Mouse (Mus musculus): Measurements from ENCODE around the gene Stard5. TPM values are rescaled to one million over a fixed set of nuclear protein-coding genes. Genes with fewer than 3 reads are reported as not detected.
A peak's percentile ranks its signal among the peaks of the same experiment; 100 is the strongest.

The Stard5 gene
- polyA plus RNA-seq, 1 experiment = 88.2 TPM

DNA sequence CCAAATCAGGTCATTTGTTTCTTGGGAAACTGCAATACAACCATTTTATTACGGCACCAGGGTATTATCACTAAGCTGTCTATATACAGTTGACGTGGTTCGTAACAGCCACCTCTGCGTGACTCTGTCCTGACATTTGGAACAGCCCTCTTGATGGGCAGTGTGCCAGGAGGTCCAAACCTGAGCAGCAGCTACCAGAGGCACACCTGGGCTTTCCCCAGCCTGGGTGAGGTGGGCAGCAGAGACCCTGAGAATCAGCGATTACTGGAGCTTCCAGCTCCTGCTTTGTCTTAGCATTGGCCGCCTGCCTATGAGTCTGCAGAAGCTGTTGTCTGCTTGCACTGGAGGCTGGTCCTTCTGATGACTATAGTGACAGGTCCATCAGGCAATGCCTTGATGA is 11.8 kb downstream of the Stard5 start:
- Histone ChIP-seq H3K27me3 (replicated peaks; ENCODE audit: control insufficient read depth, insufficient read depth, low read length) (no peaks in the 10 kb centered on the region), H3K36me3 (ENCODE audit: control insufficient read depth, insufficient read depth, low read length) (peaks cover 1% of the 10 kb centered on the region), H3K4me3 (ENCODE audit: insufficient read depth, low read depth, low read length) (no peak overlapping the region), H3K27ac (ENCODE audit: insufficient read depth, low read depth, low read length) (no peak overlapping the region), H3K4me1 (ENCODE audit: control insufficient read depth, insufficient read depth, low read length) (no peaks in the 10 kb centered on the region)
- DNase-seq = no peak
- 76% methylated on average over 6 of the region's 6 CpGs for WGBS
- TF ChIP-seq POLR2A (IDR thresholded peaks at IDR 0.05; ENCODE audit: low read depth, low read length) (no peak), CTCF (conservative IDR thresholded peaks at IDR 0.05; ENCODE audit: insufficient read depth, insufficient read length, low read depth, low read length) (no peak)

DNA sequence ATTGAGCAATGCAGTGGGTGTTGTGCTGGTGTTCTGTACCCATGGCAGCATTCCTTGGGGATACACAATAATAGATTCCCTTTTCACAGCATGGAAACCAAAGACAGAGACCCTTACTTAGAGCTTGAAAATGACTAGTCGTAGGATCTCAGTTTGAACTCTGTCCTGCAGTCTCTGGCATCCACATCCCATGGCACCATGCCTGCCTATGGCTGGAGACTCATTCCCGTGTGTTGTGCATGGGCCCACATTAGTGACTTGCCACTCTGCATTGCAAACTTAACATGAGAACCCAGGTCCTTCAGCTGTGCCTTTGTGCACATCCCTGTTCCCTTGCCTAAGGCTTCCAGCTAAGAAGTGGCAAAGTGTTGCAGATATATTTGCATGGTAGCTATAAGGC is 13.0 kb downstream of the Stard5 start:
- Histone ChIP-seq H3K4me1 (ENCODE audit: control insufficient read depth, insufficient read depth, low read length) (no peaks in the 10 kb centered on the region), H3K36me3 (ENCODE audit: control insufficient read depth, insufficient read depth, low read length) (peaks cover 1% of the 10 kb centered on the region; the same call in 1 of the 2 replicates), H3K27ac (ENCODE audit: insufficient read depth, low read depth, low read length) (no peak overlapping the region), H3K27me3 (replicated peaks; ENCODE audit: control insufficient read depth, insufficient read depth, low read length) (no peaks in the 10 kb centered on the region), H3K4me3 (ENCODE audit: insufficient read depth, low read depth, low read length) (no peak overlapping the region)
- 71% methylated on average over 2 of the region's 2 CpGs for WGBS
- peak; percentile 55 for DNase-seq
- TF ChIP-seq CTCF (conservative IDR thresholded peaks at IDR 0.05; ENCODE audit: insufficient read depth, insufficient read length, low read depth, low read length) (no peak), POLR2A (IDR thresholded peaks at IDR 0.05; ENCODE audit: low read depth, low read length) (no peak)

DNA sequence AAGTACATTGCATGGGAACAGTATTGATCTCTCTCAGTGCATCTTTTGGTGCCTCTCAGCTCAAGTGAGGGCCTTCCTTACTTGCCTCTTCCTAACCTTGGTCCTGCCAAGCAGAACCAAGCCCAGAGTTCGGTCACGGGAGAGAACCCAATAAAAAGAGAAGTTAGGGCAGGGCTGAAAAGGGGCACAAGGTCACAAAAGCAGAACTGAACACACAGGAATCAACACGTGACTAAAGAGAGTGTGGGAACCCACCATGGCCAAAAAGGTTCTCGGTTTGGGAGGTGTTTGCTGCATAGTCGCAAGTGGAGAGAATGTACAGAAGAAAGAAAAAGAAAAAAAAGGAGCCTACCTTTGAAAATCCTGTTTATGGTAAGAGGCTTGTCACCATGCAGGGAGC is 13.7 kb downstream of the Stard5 start:
- TF ChIP-seq POLR2A (IDR thresholded peaks at IDR 0.05; ENCODE audit: low read depth, low read length) = no peak
- no peak for TF ChIP-seq CTCF (conservative IDR thresholded peaks at IDR 0.05; ENCODE audit: insufficient read depth, insufficient read length, low read depth, low read length)
- H3K4me1 ChIP-seq (ENCODE audit: control insufficient read depth, insufficient read depth, low read length) = no peaks in the 10 kb centered on the region
- no peaks in the 10 kb centered on the region for H3K27me3 ChIP-seq (replicated peaks; ENCODE audit: control insufficient read depth, insufficient read depth, low read length)
- H3K4me3 ChIP-seq (ENCODE audit: insufficient read depth, low read depth, low read length) = no peak overlapping the region
- DNase-seq = peak; percentile 24
- H3K27ac ChIP-seq (ENCODE audit: insufficient read depth, low read depth, low read length) = no peak overlapping the region
- whole genome bisulfite sequencing = 63% methylated on average over 5 of the region's 5 CpGs
- peaks cover 1% of the 10 kb centered on the region; the same call in 1 of the 2 replicates for H3K36me3 ChIP-seq (ENCODE audit: control insufficient read depth, insufficient read depth, low read length)

DNA sequence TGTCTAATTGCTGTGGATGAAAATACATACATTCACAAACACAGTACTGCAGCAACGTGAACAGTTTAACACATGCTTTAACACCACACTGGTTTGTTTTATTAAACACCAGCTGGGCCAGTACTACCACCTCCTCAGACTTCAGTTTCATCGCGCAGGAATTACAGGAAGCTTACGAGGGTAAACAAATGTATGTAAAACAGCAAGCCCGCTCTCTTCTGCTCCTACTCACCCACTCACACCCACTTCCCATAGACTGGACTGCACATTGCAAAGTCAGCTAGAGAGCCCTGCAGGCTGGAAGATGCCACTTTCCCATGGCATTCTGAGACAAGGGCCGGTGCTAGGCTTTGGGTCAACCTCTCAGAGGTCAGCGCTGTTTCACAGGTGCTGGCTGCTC is 17.0 kb downstream of the Stard5 start:
- no peak overlapping the region for H3K27ac ChIP-seq (ENCODE audit: insufficient read depth, low read depth, low read length)
- no peaks in the 10 kb centered on the region for H3K36me3 ChIP-seq (ENCODE audit: control insufficient read depth, insufficient read depth, low read length)
- no peak overlapping the region for H3K4me3 ChIP-seq (ENCODE audit: insufficient read depth, low read depth, low read length)
- no peaks in the 10 kb centered on the region for H3K27me3 ChIP-seq (replicated peaks; ENCODE audit: control insufficient read depth, insufficient read depth, low read length)
- no peak for DNase-seq
- 74% methylated on average over 7 of the region's 7 CpGs for whole genome bisulfite sequencing
- no peaks in the 10 kb centered on the region for H3K4me1 ChIP-seq (ENCODE audit: control insufficient read depth, insufficient read depth, low read length)
- TF ChIP-seq CTCF (conservative IDR thresholded peaks at IDR 0.05; ENCODE audit: insufficient read depth, insufficient read length, low read depth, low read length) = no peak
- TF ChIP-seq POLR2A (IDR thresholded peaks at IDR 0.05; ENCODE audit: low read depth, low read length) = no peak

DNA sequence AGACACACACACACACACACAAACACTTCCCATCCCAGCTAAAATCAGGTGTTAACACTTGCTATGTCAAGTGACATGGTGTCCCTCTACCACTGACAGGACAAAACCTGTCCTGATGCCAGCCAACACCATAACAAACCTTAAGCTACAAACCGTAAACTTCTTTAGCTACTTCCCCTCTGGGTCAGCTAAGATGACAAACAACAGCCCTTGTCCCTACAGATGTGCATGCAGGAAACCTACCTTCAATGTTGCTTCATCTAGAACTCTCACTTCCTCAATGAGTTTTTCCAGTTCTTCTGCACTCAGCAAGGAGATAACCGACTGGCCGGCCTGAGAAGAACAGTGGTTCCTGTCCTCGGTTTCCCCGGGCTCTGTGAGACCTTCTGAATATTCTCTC is 18.9 kb downstream of the Stard5 start:
- TF ChIP-seq CTCF (conservative IDR thresholded peaks at IDR 0.05; ENCODE audit: insufficient read depth, insufficient read length, low read depth, low read length) (no peak), POLR2A (IDR thresholded peaks at IDR 0.05; ENCODE audit: low read depth, low read length) (no peak)
- H3K27ac ChIP-seq (ENCODE audit: insufficient read depth, low read depth, low read length) = no peak overlapping the region
- H3K27me3 ChIP-seq (replicated peaks; ENCODE audit: control insufficient read depth, insufficient read depth, low read length) = no peaks in the 10 kb centered on the region
- no peaks in the 10 kb centered on the region for H3K36me3 ChIP-seq (ENCODE audit: control insufficient read depth, insufficient read depth, low read length)
- H3K4me1 ChIP-seq (ENCODE audit: control insufficient read depth, insufficient read depth, low read length) = no peaks in the 10 kb centered on the region
- DNase-seq = no peak
- H3K4me3 ChIP-seq (ENCODE audit: insufficient read depth, low read depth, low read length) = no peak overlapping the region
- WGBS = 84% methylated on average over 5 of the region's 5 CpGs

DNA sequence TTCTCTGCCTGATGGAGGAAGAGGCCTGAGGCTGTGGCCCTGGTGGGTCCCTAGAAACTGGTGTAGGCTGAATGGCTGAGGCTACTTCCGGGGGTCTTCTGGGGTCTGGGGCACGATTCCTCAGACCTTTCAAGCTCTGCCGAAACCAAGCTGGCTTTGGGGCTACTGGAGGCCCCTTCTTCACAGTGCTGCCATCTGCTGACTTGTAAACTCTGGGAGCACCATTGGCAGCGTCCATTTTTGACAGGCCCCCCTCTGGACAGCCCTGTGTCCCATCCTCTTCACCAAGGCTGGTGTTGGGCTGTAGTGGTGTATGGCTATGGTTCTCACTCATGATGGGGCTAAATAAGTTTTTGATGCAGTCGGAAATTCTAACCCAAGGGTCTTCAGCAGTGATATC is 20.7 kb downstream of the Stard5 start:
- H3K27ac ChIP-seq (ENCODE audit: insufficient read depth, low read depth, low read length) = no peak overlapping the region
- no peak for TF ChIP-seq POLR2A (IDR thresholded peaks at IDR 0.05; ENCODE audit: low read depth, low read length)
- no peak for TF ChIP-seq CTCF (conservative IDR thresholded peaks at IDR 0.05; ENCODE audit: insufficient read depth, insufficient read length, low read depth, low read length)
- H3K4me1 ChIP-seq (ENCODE audit: control insufficient read depth, insufficient read depth, low read length) = no peaks in the 10 kb centered on the region
- no peak for DNase-seq
- no peak overlapping the region for H3K4me3 ChIP-seq (ENCODE audit: insufficient read depth, low read depth, low read length)
- H3K36me3 ChIP-seq (ENCODE audit: control insufficient read depth, insufficient read depth, low read length) = no peaks in the 10 kb centered on the region
- no peaks in the 10 kb centered on the region for H3K27me3 ChIP-seq (replicated peaks; ENCODE audit: control insufficient read depth, insufficient read depth, low read length)
- WGBS = 89% methylated on average over 5 of the region's 5 CpGs

DNA sequence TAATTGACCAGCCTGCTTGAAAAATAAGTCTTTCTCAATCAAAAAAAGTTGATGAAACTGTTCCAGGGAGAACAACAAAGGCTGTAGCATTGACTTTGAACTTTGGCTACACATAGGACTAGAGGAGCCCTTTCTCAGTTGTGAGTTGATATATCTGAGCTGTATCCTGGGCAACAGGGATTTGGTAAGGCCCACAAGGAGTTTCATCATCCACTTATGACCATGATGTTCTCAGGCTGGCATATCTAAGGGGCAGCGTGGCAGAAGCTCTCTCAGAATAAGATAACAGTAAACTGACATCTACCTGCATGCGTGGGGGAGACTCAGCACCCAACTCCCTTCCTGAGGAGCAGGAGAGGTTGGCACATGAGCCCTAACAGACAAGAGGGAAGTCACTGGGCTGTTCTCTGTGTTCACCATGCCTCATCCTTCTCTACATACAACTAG is 21.9 kb downstream of the Stard5 start:
- no peak overlapping the region for H3K27ac ChIP-seq (ENCODE audit: insufficient read depth, low read depth, low read length)
- TF ChIP-seq POLR2A (IDR thresholded peaks at IDR 0.05; ENCODE audit: low read depth, low read length) (no peak), CTCF (conservative IDR thresholded peaks at IDR 0.05; ENCODE audit: insufficient read depth, insufficient read length, low read depth, low read length) (no peak)
- DNase-seq = no peak
- H3K4me1 ChIP-seq (ENCODE audit: control insufficient read depth, insufficient read depth, low read length) = no peaks in the 10 kb centered on the region
- 93% methylated on average over 2 of the region's 2 CpGs for WGBS
- H3K27me3 ChIP-seq (replicated peaks; ENCODE audit: control insufficient read depth, insufficient read depth, low read length) = no peaks in the 10 kb centered on the region
- peak overlapping the region; percentile 25 for H3K4me3 ChIP-seq (ENCODE audit: insufficient read depth, low read depth, low read length)
- H3K36me3 ChIP-seq (ENCODE audit: control insufficient read depth, insufficient read depth, low read length) = no peaks in the 10 kb centered on the region
